Mouse (Mus musculus): ENCODE data around the gene Cdh26. TPM values are rescaled to one million over a fixed set of nuclear protein-coding genes. Genes with fewer than 3 reads are reported as not detected.
A peak's percentile ranks its signal among the peaks of the same experiment; 100 is the strongest.

The Cdh26 gene
- polyA plus RNA-seq, 1 experiment from 2014 or later: 0.18 TPM

DNA sequence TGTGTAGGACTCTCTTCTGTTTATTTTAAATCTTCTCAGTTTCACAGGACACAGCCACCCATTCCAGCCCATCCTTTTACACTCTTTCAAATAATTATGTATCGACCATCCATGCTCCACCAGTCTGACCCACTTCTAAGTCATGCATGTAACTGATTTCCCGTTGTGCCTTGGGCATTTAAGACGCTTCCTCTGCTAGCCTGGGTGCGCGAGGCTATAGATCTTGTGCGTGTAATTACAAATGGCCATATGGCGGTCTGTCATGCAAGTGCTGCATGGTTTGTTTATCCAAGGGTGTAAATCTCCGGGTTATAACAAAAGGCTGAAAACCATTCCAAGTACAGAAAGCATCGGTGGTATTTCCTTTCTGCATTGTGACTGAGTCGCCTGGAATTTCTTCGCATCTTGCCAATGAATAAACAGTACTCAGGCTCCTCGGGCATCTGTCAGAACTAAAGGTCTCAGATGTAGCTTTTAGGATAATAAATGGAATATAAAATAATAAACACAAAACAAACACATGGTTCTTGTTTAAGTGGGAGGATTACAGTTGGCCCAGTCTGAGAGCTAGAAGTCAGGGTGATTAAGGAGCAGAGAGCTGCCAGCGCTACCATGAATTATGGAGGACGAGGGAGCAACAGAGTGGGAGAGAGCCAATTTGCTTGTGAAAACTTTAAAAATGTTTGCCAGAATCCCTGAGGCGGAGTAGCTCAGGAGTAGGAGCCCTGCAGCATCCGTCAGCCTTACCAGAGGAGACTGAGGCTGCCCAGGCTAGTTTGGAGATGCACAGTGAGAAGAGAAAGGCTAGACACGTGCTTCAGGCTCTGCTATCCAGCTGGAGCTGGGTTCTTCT, 24.6 kb downstream of the Cdh26 start:
- WGBS: 47% methylated on average over 17 of the region's 17 CpGs
- Histone ChIP-seq H3K4me2 (ENCODE audit: low read depth, low read length) (no peak overlapping the region), H3K9me3 (replicated peaks; ENCODE audit: control insufficient read depth, low read length) (no peaks in the 10 kb centered on the region), H3K4me1 (ENCODE audit: control insufficient read depth, insufficient read depth, low read length) (no peaks in the 10 kb centered on the region), H3K27ac (ENCODE audit: low read length) (peak overlapping the region; percentile 42), H3K9ac (ENCODE audit: low read length) (no peak overlapping the region), H3K4me3 (ENCODE audit: low read length) (no peak overlapping the region), H3K36me3 (ENCODE audit: control insufficient read depth, insufficient read depth) (no peaks in the 10 kb centered on the region), H3K27me3 (ENCODE audit: control insufficient read depth, insufficient read depth, low read length) (no peaks in the 10 kb centered on the region)
- ATAC-seq (replicated peaks; ENCODE audit: extremely low read depth, insufficient read depth, low FRiP score): no peak; the same call in 1 of the 2 replicates

DNA sequence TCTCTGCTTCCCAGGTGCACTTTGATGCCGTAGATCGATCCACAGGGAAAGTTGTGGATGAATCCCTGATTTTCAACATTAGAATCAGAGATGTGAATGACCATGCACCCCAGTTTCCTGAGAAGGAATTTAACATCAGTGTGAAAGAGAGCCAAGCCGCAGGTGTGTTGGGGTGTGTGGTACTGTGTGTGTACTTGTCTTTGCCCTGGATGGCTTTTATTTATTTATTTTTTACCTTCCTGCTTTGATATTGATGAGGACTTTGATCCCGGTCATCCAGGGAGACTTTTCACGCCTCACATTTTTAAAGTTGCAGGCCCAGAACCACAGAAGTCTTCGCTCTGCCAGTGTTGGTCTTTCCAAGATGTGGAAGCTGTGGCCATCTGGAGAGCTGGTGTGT, 27.1 kb downstream of the Cdh26 start:
- Histone ChIP-seq H3K4me3 (ENCODE audit: low read length) (no peak overlapping the region), H3K27ac (ENCODE audit: low read length) (no peak overlapping the region), H3K4me2 (ENCODE audit: low read depth, low read length) (no peak overlapping the region), H3K9ac (ENCODE audit: low read length) (no peak overlapping the region), H3K4me1 (ENCODE audit: control insufficient read depth, insufficient read depth, low read length) (no peaks in the 10 kb centered on the region), H3K9me3 (replicated peaks; ENCODE audit: control insufficient read depth, low read length) (no peaks in the 10 kb centered on the region; the same call in none of the 2 replicates), H3K27me3 (ENCODE audit: control insufficient read depth, insufficient read depth, low read length) (no peaks in the 10 kb centered on the region), H3K36me3 (ENCODE audit: control insufficient read depth, insufficient read depth) (no peaks in the 10 kb centered on the region)
- WGBS: 89% methylated on average over 6 of the region's 6 CpGs
- ATAC-seq (replicated peaks; ENCODE audit: extremely low read depth, insufficient read depth, low FRiP score): no peak

DNA sequence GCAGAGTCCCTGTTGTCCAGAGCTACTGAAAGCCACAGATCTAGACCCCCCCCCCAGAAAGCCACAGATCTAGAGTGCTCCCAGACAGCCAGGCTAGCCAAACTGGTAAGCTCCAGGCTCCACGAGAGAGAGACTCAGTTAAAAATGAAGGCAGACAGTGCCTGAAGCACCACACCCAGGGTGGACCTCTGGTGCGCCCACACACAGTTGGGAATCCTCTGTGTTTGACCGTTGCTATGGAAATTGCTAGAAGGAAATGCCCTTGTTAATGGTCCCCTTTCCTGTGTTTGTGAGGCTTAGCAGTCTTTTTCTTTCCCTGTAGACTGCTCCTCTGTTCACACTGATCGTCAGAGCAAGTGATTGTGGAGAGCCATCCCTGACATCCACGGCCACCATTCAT, 30.0 kb downstream of the Cdh26 start:
- Histone ChIP-seq H3K4me3 (ENCODE audit: low read length) (no peak overlapping the region), H3K27ac (ENCODE audit: low read length) (no peak overlapping the region), H3K27me3 (ENCODE audit: control insufficient read depth, insufficient read depth, low read length) (no peaks in the 10 kb centered on the region), H3K9me3 (replicated peaks; ENCODE audit: control insufficient read depth, low read length) (no peaks in the 10 kb centered on the region; the same call in none of the 2 replicates), H3K36me3 (ENCODE audit: control insufficient read depth, insufficient read depth) (no peaks in the 10 kb centered on the region), H3K4me1 (ENCODE audit: control insufficient read depth, insufficient read depth, low read length) (no peaks in the 10 kb centered on the region), H3K9ac (ENCODE audit: low read length) (no peak overlapping the region), H3K4me2 (ENCODE audit: low read depth, low read length) (no peak overlapping the region)
- ATAC-seq (replicated peaks; ENCODE audit: extremely low read depth, insufficient read depth, low FRiP score): no peak
- WGBS: 49% methylated on average over 5 of the region's 5 CpGs

DNA sequence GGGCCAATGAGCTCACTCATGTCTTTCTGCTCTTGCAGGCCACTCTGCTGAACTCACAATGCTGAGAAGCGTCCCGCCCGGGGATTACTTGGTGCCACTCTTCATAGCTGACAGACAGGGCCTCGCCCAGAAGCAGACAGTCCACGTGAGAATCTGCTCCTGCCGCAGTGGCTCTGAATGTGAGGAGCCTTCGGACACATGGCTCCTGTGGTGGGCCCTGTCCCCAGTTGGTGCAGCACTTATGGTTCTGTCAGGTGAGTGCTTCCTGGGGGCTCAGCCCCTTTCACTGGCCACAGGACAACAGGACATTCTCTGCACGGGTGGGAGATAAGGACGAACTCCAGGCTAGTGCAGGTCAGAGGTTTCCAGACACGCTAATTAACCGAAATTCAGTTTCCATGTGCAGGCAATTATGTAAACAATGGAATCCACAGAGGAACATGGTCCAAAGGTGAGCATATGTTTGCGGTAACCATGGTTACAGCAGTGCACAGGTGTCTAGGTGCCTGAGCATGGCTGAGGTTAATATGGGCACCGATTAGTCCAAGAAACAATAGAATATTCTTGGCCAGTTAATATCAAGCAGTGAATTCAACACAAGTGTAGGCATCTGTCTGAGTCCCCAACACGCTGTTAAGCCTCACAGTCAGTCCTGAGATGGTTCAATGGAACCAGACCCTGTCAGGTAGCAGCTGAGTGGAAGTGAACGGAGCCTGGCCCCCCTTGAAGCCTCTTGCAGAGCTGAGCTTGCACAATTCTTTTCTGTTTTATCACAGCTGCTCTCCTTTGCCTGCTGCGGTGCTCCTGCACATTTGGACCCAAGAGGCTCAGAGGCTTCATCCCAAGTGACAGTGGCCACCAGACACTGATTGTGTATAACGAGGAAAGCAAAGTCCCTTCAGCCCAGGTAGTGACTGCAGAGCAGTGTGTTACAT, 41.5 kb downstream of the Cdh26 start:
- ATAC-seq (replicated peaks; ENCODE audit: extremely low read depth, insufficient read depth, low FRiP score): no peak
- no peaks in the 10 kb centered on the region for H3K27me3 ChIP-seq (ENCODE audit: control insufficient read depth, insufficient read depth, low read length)
- 64% methylated on average over 17 of the region's 17 CpGs for whole genome bisulfite sequencing
- 0 out of 2 replicates have a peak, but pooled peaks cover 2% of the 10 kb centered on the region for H3K9me3 ChIP-seq (replicated peaks; ENCODE audit: control insufficient read depth, low read length)
- no peak overlapping the region for H3K4me2 ChIP-seq (ENCODE audit: low read depth, low read length)
- no peak overlapping the region for H3K4me3 ChIP-seq (ENCODE audit: low read length)
- no peak overlapping the region for H3K27ac ChIP-seq (ENCODE audit: low read length)
- H3K4me1 ChIP-seq (ENCODE audit: control insufficient read depth, insufficient read depth, low read length): no peaks in the 10 kb centered on the region
- H3K9ac ChIP-seq (ENCODE audit: low read length): no peak overlapping the region
- no peaks in the 10 kb centered on the region for H3K36me3 ChIP-seq (ENCODE audit: control insufficient read depth, insufficient read depth)

DNA sequence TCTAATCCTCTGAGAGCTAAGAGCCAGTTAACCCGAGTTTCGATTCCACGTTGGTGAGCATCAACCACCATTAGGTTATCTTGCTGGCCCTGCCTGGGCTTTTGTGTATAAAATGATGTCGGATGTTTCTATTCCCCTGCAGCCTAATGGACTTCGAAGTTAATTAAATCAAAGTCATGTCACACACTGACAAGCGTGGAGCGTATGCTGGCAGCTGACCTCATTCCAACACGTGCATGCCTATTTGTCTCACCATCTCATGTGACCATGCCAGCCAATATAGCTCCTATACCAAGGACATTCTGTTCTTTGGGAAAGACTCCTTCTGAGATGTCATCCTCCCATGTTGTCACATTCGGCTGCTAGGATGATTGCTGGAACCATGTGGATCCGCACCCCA, 43.6 kb downstream of the Cdh26 start:
- H3K4me2 ChIP-seq (ENCODE audit: low read depth, low read length): no peak overlapping the region
- H3K27me3 ChIP-seq (ENCODE audit: control insufficient read depth, insufficient read depth, low read length): no peaks in the 10 kb centered on the region
- no peak for ATAC-seq (replicated peaks; ENCODE audit: extremely low read depth, insufficient read depth, low FRiP score)
- no peaks in the 10 kb centered on the region for H3K4me1 ChIP-seq (ENCODE audit: control insufficient read depth, insufficient read depth, low read length)
- H3K4me3 ChIP-seq (ENCODE audit: low read length): no peak overlapping the region
- H3K9me3 ChIP-seq (replicated peaks; ENCODE audit: control insufficient read depth, low read length): no peaks in the 10 kb centered on the region
- WGBS: 78% methylated on average over 10 of the region's 10 CpGs
- no peak overlapping the region for H3K27ac ChIP-seq (ENCODE audit: low read length)
- H3K9ac ChIP-seq (ENCODE audit: low read length): no peak overlapping the region
- no peaks in the 10 kb centered on the region for H3K36me3 ChIP-seq (ENCODE audit: control insufficient read depth, insufficient read depth)

DNA sequence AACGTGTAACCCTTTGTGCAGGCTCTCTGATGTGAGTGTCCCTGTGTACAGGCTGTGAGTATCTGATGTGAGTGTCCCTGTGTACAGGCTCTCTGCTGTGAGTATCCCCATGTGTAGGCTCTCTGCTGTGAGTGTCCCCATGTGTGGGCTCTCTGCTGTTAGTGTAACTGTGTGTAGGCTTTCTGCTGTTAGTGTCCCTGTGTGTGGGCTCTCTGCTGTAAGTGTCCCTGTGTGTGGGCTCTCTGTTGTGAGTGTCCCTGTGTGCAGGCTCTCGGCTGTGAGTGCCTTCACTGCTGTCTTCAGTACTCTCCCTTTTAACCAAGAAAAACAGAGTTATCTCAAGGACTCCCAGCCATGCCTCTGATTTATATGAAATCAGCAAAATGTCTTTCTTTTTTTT, 46.9 kb downstream of the Cdh26 start:
- Histone ChIP-seq H3K9me3 (replicated peaks; ENCODE audit: control insufficient read depth, low read length) (no peaks in the 10 kb centered on the region), H3K4me3 (ENCODE audit: low read length) (no peak overlapping the region), H3K27me3 (ENCODE audit: control insufficient read depth, insufficient read depth, low read length) (no peaks in the 10 kb centered on the region), H3K27ac (ENCODE audit: low read length) (no peak overlapping the region), H3K4me1 (ENCODE audit: control insufficient read depth, insufficient read depth, low read length) (no peaks in the 10 kb centered on the region), H3K36me3 (ENCODE audit: control insufficient read depth, insufficient read depth) (no peaks in the 10 kb centered on the region), H3K9ac (ENCODE audit: low read length) (no peak overlapping the region), H3K4me2 (ENCODE audit: low read depth, low read length) (no peak overlapping the region)
- 53% methylated on average over 2 of the region's 2 CpGs for WGBS
- ATAC-seq (replicated peaks; ENCODE audit: extremely low read depth, insufficient read depth, low FRiP score): no peak

DNA sequence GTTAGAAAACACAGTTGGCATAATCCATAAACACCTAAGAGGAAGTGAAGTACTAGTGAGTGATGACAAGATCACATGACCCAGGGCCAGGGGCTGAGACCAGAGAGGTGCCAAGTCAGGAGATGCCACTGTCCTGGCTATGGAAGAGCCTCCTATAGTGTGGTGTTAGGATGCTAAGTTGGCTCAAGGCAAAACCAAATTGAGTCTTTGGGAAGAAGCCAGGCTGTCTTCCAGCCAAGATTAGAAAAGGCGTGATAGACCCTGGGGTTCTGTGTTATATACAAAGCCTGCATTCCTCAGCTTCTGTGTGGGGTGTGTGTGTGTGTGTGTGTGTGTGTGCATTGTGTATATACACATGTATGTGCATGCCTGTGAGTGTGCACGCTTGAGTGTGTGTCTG, 48.7 kb downstream of the Cdh26 start:
- ATAC-seq (replicated peaks; ENCODE audit: extremely low read depth, insufficient read depth, low FRiP score): no peak
- Histone ChIP-seq H3K9me3 (replicated peaks; ENCODE audit: control insufficient read depth, low read length) (no peaks in the 10 kb centered on the region), H3K4me3 (ENCODE audit: low read length) (no peak overlapping the region), H3K9ac (ENCODE audit: low read length) (no peak overlapping the region), H3K27ac (ENCODE audit: low read length) (no peak overlapping the region), H3K4me1 (ENCODE audit: control insufficient read depth, insufficient read depth, low read length) (no peaks in the 10 kb centered on the region), H3K4me2 (ENCODE audit: low read depth, low read length) (no peak overlapping the region), H3K27me3 (ENCODE audit: control insufficient read depth, insufficient read depth, low read length) (no peaks in the 10 kb centered on the region), H3K36me3 (ENCODE audit: control insufficient read depth, insufficient read depth) (no peaks in the 10 kb centered on the region)
- WGBS: 73% methylated on average over 2 of the region's 2 CpGs

DNA sequence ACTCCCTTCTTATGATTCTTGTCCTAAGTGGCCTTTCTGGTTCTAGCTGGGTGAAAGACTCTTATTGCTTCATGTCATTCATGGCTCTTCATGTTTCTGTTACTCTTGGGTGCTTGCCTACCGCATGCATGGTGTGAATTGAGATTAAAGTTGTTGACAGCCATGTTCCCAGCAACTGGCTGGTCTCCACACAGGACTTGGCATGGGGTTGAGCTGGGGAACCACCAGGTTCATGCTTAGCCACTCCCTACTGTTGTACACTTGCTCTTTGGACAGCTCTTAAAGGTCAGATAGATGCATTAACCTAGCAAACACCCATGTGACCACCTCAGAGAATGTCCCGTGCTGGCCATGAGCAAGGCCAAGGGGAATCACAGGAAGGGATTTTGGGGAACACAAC, 50.6 kb downstream of the Cdh26 start:
- H3K4me1 ChIP-seq (ENCODE audit: control insufficient read depth, insufficient read depth, low read length): no peaks in the 10 kb centered on the region
- peak; percentile 38 for ATAC-seq (replicated peaks; ENCODE audit: extremely low read depth, insufficient read depth, low FRiP score)

DNA sequence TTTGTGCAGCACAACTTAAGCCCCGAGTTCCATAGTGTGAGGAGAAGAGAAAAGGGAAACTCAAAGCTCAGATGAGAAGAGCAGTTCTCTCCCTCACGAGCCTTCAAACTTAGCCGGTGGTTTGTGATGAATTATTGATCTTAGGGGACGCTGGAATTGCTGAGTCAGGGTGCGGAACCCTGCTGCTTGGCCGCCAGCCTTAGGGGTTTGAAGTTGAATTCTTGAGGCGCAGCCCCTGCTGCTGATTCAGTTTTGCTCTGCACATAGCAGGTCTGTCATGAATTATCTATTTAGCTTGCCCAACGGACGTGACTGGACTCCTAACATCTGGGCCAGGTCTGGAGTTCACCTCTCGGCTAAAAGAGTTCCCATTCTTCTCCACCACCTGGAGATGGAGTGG, 53.1 kb downstream of the Cdh26 start:
- Histone ChIP-seq H3K9me3 (replicated peaks; ENCODE audit: control insufficient read depth, low read length) (peaks cover 5% of the 10 kb centered on the region), H3K27ac (ENCODE audit: low read length) (no peak overlapping the region), H3K36me3 (ENCODE audit: control insufficient read depth, insufficient read depth) (no peaks in the 10 kb centered on the region), H3K9ac (ENCODE audit: low read length) (no peak overlapping the region), H3K27me3 (ENCODE audit: control insufficient read depth, insufficient read depth, low read length) (no peaks in the 10 kb centered on the region), H3K4me3 (ENCODE audit: low read length) (no peak overlapping the region), H3K4me2 (ENCODE audit: low read depth, low read length) (no peak overlapping the region), H3K4me1 (ENCODE audit: control insufficient read depth, insufficient read depth, low read length) (no peaks in the 10 kb centered on the region)
- ATAC-seq (replicated peaks; ENCODE audit: extremely low read depth, insufficient read depth, low FRiP score): no peak
- 60% methylated on average over 10 of the region's 10 CpGs for WGBS

More for the DNA sequence above, 50.6 kb downstream of the Cdh26 start:
- no peak overlapping the region for H3K27ac ChIP-seq (ENCODE audit: low read length)
- 42% methylated on average over 2 of the region's 2 CpGs for WGBS
- H3K4me2 ChIP-seq (ENCODE audit: low read depth, low read length): no peak overlapping the region
- H3K4me3 ChIP-seq (ENCODE audit: low read length): no peak overlapping the region
- no peak overlapping the region for H3K9ac ChIP-seq (ENCODE audit: low read length)
- no peaks in the 10 kb centered on the region for H3K9me3 ChIP-seq (replicated peaks; ENCODE audit: control insufficient read depth, low read length)
- H3K27me3 ChIP-seq (ENCODE audit: control insufficient read depth, insufficient read depth, low read length): no peaks in the 10 kb centered on the region
- no peaks in the 10 kb centered on the region for H3K36me3 ChIP-seq (ENCODE audit: control insufficient read depth, insufficient read depth)

All from heart, embryonic 16.5 days (tissue).